Mouse (Mus musculus): ENCODE data around the gene Urb2. TPM values are rescaled to one million over a fixed set of nuclear protein-coding genes. Genes with fewer than 3 reads are reported as not detected.

Urb2 gene
- polyA plus RNA-seq (2015; fragmentation: Nextera tagmentation; extraction: Ambion mirVana): 3.5 and 4.3 TPM in 2 replicates

DNA sequence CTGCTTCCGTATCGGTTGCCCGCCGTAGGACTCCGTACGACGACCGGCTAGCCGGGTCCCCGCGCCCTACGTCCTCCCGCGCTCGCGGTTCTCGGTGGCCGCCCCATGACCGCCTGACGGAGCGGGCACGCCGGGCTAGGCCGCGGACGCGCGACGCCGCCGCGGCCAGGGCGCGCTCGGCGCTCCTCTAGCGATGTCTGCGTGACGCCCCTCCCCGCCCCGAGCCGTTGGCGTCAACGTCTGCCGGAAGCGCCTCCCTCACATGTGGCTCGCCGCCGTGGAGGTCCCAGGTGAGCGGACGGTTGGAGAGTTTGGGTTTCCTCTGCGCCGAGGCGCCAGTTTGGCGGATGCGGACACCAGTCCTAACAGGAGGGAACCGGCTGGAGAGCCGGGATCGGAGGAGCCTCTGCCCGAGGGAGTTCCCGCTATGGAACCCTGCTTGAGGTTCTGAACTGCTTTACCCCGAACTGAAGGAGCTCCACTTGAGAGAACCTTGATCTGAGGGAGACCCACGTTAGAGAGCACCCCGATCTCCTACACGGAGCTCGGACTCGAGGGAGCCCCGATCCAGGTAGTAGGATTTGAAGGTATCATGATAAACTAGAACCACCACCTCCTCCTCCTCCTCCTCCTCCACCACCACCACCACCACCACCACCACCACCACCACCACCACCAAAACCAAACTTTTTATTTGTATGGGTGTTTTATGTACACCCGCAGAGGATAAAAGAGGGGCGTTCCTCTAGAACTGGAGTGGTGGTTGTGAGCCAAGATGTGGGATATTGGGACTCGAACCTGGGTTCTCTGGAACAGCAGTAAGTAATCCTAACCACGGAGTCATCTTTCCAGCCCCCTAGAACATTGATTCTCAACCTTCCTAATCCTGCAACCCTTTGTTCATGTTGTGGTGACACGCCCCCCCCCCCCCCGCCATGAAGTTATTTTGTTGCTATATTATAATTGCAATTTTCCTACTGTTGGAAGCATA is at the start of gene Urb2, which contains the start of gene Taf5l:
Gene Urb2 (plus strand): TSS at position 272 of the 991 bp plus-strand sequence.
Gene Taf5l (minus strand): TSS at position 161 of the 991 bp plus-strand sequence.
- Histone ChIP-seq H3K4me1 (peaks cover 36% of the 10 kb centered on the region), H3K27ac (peak within 1 kb of the TSS; percentile 92), H3K36me3 (peaks cover 20% of the 10 kb centered on the region), H3K9ac (peak within 1 kb of the TSS; percentile 68), H3K9me3 (no peaks in the 10 kb centered on the region), H3K27me3 (no peaks in the 10 kb centered on the region), H3K4me2 (peak within 1 kb of the TSS; percentile 63), H3K4me3 (peak within 1 kb of the TSS; percentile 79)
- under 1% methylated on average over 69 of the region's 74 CpGs for WGBS
- peak; percentile 89 for ATAC-seq (ENCODE audit: borderline replicate concordance, extremely low read depth, low FRiP score, low TSS enrichment)

DNA sequence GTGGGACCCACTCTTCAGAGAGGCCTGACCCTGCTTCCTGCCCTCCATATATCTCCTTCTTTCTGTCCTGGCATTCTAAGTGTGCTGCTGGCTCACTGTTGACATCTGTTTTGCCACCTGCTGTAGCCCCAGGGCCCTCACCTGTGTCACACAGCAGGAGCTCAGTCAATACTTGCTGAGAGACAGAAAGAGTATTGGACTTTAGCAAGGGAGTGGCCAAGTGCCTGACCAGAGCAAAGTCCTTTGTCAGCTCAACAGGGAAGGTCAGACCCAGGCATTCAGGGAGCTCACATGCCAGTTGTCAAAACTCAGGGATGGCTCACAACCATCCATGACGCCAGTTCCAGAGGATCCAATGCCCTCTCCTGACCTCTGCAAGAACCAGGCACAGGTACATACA is 47.8 kb upstream of the Urb2 start:
- Histone ChIP-seq H3K4me1 (peaks cover 2% of the 10 kb centered on the region; the same call in 1 of the 2 replicates), H3K9me3 (no peaks in the 10 kb centered on the region), H3K4me3 (no peak overlapping the region), H3K9ac (no peak overlapping the region), H3K27ac (no peak overlapping the region), H3K27me3 (no peaks in the 10 kb centered on the region), H3K4me2 (no peak overlapping the region), H3K36me3 (no peaks in the 10 kb centered on the region)
- 85% methylated on average over 1 of the region's 1 CpGs for whole genome bisulfite sequencing
- ATAC-seq (ENCODE audit: borderline replicate concordance, extremely low read depth, low FRiP score, low TSS enrichment): no peak

DNA sequence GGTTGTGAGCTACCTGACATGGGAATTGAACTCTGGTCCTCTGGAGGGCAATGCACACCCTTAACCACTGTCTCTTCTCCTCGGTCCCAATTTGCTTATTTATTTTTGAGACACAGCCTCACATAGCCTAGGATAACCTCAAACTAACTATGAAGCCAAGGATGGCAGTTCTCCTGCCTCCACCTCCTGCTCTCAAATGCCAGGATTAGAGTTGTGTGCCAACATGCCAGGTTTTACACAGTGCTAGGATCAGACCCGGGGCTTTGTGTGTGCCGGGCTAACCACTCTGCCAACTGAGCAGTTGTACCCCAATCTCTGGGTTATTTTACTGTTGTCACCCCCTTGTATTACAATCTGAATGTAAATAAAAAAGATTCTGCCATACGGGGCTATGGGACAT is 43.8 kb upstream of the Urb2 start:
- no peak overlapping the region for H3K4me3 ChIP-seq
- H3K9ac ChIP-seq: no peak overlapping the region

DNA sequence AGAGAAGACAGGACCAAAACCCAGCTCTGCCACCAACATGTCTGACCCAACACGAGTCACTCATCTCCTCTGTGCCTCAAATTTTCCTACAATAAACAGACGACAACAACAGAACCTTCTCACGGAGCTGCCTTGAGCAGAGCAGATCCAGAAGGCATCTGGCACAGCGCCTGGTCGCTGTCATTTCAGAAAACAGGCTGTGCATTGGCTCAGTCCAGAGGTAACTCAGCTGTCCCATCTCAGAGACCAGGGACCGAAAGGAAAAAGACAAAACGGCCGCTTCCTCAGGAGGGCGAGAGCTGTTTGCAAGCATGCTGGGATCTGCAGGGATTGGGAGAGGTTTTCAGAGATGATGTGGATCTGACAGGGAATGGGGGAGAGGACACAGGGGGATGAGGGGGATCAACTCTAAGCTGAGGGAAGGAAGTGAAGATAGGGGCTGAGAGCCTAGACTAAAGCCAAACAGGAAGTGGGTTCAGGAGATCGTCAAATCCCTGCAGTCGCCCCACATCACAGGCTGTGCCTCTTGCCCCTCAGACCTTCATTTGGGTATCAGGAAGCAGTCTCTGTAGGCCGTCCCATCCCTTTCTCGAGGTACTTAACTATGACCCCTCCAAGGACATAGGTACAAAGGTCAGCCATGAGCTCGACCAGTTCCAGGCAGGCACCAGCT is 43.0 kb upstream of the Urb2 start:
- Histone ChIP-seq H3K4me1 (peaks cover 18% of the 10 kb centered on the region), H3K9me3 (no peaks in the 10 kb centered on the region), H3K9ac (no peak overlapping the region), H3K36me3 (no peaks in the 10 kb centered on the region), H3K27me3 (no peaks in the 10 kb centered on the region), H3K4me2 (peak overlapping the region; percentile 21), H3K27ac (peak overlapping the region; percentile 78), H3K4me3 (no peak overlapping the region)
- ATAC-seq (ENCODE audit: borderline replicate concordance, extremely low read depth, low FRiP score, low TSS enrichment): no peak
- WGBS: 34% methylated on average over 14 of the region's 14 CpGs

More for the DNA sequence above, 43.8 kb upstream of the Urb2 start:
- no peaks in the 10 kb centered on the region for H3K27me3 ChIP-seq
- peaks cover 18% of the 10 kb centered on the region for H3K4me1 ChIP-seq
- WGBS: 79% methylated on average over 4 of the region's 4 CpGs
- H3K36me3 ChIP-seq: no peaks in the 10 kb centered on the region
- no peaks in the 10 kb centered on the region for H3K9me3 ChIP-seq
- no peak overlapping the region for H3K4me2 ChIP-seq
- H3K27ac ChIP-seq: no peak overlapping the region
- ATAC-seq (ENCODE audit: borderline replicate concordance, extremely low read depth, low FRiP score, low TSS enrichment): no peak

DNA sequence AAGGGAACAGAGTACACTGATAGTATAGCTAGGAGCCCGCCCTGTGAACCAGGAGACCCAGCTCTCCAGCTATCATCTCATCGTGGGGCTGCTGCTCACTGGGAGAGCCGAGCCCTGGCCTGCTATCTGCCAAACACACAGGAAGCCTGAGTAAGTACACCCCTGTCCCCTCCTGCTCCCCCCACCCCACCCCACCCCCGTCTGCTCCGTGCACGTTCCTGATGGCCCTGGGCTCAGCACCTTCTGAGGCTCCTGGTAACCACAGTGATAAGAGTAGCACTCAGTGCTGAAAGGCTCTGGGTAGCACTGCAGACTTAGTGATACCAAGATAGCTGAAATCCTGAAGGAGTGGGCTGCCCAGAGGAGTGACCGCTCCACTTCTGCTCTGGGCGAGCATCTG is 42.4 kb upstream of the Urb2 start:
- ATAC-seq (ENCODE audit: borderline replicate concordance, extremely low read depth, low FRiP score, low TSS enrichment): peak; percentile 4; the same call in 1 of the 2 replicates
- H3K27me3 ChIP-seq: no peaks in the 10 kb centered on the region
- peak overlapping the region; percentile 21; the same call in 1 of the 2 replicates for H3K4me2 ChIP-seq
- H3K9ac ChIP-seq: no peak overlapping the region
- WGBS: 57% methylated on average over 8 of the region's 8 CpGs
- H3K9me3 ChIP-seq: no peaks in the 10 kb centered on the region
- no peak overlapping the region for H3K4me3 ChIP-seq
- no peaks in the 10 kb centered on the region for H3K36me3 ChIP-seq
- H3K4me1 ChIP-seq: peaks cover 18% of the 10 kb centered on the region
- H3K27ac ChIP-seq: peak overlapping the region; percentile 78

DNA sequence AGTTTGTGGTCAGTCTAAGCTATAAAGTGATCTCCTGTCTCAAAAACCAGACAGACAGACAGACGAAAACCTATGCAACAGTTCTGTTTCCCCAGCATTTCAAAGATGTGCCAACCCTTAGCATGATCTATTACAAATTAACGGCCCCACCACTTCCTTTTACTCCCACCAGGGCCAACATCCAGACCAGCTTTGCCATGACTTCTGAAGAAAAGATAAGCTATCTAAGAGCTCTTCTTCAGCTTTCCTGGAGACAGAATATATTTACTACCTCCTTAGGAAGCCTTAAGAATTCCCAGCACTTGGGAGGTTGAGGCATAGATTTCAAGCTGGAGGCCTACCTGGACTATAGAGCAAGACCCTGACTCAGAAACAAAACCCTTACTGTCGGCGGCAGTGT is 41.1 kb upstream of the Urb2 start:
- H3K36me3 ChIP-seq: no peaks in the 10 kb centered on the region
- H3K4me1 ChIP-seq: peaks cover 18% of the 10 kb centered on the region
- H3K27me3 ChIP-seq: no peaks in the 10 kb centered on the region
- no peaks in the 10 kb centered on the region for H3K9me3 ChIP-seq
- WGBS: 67% methylated on average over 4 of the region's 4 CpGs
- no peak overlapping the region for H3K9ac ChIP-seq
- no peak overlapping the region for H3K4me3 ChIP-seq
- H3K4me2 ChIP-seq: no peak overlapping the region
- H3K27ac ChIP-seq: no peak overlapping the region
- no peak for ATAC-seq (ENCODE audit: borderline replicate concordance, extremely low read depth, low FRiP score, low TSS enrichment)

DNA sequence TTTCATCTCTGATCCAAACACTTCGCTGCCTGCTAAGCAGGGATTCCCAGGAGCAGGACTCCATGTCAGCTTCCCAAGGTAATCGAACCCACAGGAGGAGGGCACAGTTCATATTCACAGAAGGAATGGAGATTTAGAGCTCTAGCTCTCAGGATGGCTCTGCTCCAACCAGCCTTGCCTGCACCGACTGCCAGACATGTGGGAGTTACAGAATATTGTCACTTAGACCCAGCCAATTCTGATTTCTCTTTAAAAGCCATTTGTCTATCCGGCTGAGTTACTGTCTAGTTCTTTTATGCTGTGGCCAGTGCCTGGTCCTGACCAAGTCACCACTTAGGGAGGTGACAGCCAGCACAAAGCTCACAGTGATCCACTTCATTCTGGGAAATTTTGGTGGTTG is 39.6 kb upstream of the Urb2 start:
- no peak overlapping the region for H3K27ac ChIP-seq
- H3K9me3 ChIP-seq: no peaks in the 10 kb centered on the region
- peaks cover 18% of the 10 kb centered on the region for H3K4me1 ChIP-seq
- 40% methylated on average over 4 of the region's 4 CpGs for WGBS
- peak overlapping the region; percentile 97 for H3K4me2 ChIP-seq
- no peaks in the 10 kb centered on the region for H3K27me3 ChIP-seq
- ATAC-seq (ENCODE audit: borderline replicate concordance, extremely low read depth, low FRiP score, low TSS enrichment): no peak
- peak overlapping the region; percentile 85 for H3K4me3 ChIP-seq
- no peak overlapping the region for H3K9ac ChIP-seq
- H3K36me3 ChIP-seq: no peaks in the 10 kb centered on the region

DNA sequence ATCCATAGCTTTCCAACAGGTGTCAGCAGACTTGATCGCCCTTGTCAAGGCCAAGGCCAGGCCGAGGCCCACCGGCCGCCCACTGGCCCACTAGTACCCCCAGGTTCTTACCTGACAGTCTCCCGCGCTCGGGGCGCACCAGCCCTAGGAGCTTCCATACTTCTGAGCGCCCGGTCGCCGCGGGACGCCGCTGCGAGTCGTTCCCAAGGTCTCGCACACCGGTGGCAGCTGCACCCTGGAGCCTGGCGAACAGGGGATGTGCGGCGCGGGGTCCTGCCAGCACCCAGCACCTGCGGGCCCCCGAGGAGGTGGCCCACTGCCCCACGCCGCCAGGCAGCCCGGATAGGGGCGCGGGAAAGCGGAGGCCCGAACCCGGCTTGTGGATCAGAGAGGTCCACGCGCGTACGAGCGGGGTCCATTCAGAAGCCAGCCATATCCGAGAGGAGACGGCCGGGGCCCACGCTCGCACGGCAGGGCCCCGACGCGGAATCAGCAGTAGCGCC is 39.0 kb upstream of the Urb2 start:
- H3K4me3 ChIP-seq: peak overlapping the region; percentile 85
- peak overlapping the region; percentile 97 for H3K4me2 ChIP-seq
- peaks cover 18% of the 10 kb centered on the region for H3K4me1 ChIP-seq
- H3K27me3 ChIP-seq: no peaks in the 10 kb centered on the region
- H3K9me3 ChIP-seq: no peaks in the 10 kb centered on the region
- under 1% methylated on average over 48 of the region's 48 CpGs for WGBS
- peak overlapping the region; percentile 92 for H3K27ac ChIP-seq
- H3K9ac ChIP-seq: peak overlapping the region; percentile 78
- H3K36me3 ChIP-seq: no peaks in the 10 kb centered on the region
- ATAC-seq (ENCODE audit: borderline replicate concordance, extremely low read depth, low FRiP score, low TSS enrichment): no peak

DNA sequence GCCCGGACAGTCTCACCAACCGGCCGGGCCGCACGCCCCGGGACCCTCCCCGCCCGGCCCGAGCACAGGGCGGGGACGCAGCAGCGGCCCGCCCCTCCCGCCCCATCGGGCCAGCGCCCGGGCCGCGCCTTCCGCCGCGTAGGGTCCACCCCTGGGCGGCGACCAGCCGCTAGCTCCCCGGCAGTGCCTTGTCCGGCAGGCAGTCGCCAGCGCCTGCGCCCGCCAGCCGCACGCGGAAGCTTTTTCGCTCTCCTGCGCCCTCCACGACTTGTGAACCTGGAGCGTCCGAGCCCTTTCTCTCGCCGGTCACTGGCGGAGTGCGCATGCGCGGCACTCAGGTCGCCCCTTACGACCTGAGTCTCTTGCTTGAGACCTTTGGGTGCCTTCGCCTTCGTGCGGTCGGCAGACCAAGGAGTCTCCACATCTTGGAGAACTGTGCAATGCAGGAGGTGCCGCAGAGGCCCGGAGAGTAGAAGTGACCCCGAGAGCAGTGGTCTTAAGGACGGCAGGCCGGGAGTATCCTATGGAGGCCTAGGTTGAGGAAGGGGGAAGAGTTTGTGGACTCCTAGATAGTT is 38.4 kb upstream of the Urb2 start, which contains the start of gene Abcb10:
Gene Abcb10 (minus strand): TSS at position 297 of the 575 bp plus-strand sequence.
- ATAC-seq (ENCODE audit: borderline replicate concordance, extremely low read depth, low FRiP score, low TSS enrichment): peak; percentile 94
- peak within 1 kb of the TSS; percentile 92 for H3K27ac ChIP-seq
- no peaks in the 10 kb centered on the region for H3K27me3 ChIP-seq
- peak within 1 kb of the TSS; percentile 85 for H3K4me3 ChIP-seq
- H3K36me3 ChIP-seq: no peaks in the 10 kb centered on the region
- peaks cover 18% of the 10 kb centered on the region for H3K4me1 ChIP-seq
- H3K4me2 ChIP-seq: peak within 1 kb of the TSS; percentile 97
- H3K9ac ChIP-seq: peak within 1 kb of the TSS; percentile 78
- WGBS: under 1% methylated on average over 54 of the region's 56 CpGs
- H3K9me3 ChIP-seq: no peaks in the 10 kb centered on the region

DNA sequence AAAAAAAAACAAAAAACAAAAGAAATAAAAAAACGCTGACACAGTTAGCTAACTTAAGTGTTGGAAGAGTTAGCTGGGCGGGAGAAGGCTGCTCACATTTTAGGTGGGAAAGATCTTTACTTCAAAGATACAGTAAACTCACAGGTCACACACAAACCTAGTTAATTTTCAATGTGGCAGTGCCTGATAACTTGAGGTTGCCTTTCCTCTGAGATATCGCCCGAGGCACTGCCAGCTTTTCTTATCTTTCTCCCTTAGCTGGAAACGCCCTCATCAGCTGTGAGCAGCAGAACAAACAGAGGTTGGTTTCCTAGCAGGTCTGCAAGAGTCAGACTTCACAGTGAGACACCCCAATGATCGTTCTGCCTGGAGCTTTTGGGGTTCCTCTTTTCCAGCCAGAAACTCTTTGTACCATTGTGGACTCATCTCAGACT is 32.7 kb upstream of the Urb2 start:
- Histone ChIP-seq H3K27ac (no peak overlapping the region), H3K4me3 (no peak overlapping the region), H3K9me3 (no peaks in the 10 kb centered on the region), H3K9ac (no peak overlapping the region), H3K4me1 (peaks cover 3% of the 10 kb centered on the region; the same call in 1 of the 2 replicates), H3K36me3 (no peaks in the 10 kb centered on the region), H3K27me3 (no peaks in the 10 kb centered on the region), H3K4me2 (no peak overlapping the region)
- 27% methylated on average over 6 of the region's 6 CpGs for WGBS
- no peak for ATAC-seq (ENCODE audit: borderline replicate concordance, extremely low read depth, low FRiP score, low TSS enrichment)

DNA sequence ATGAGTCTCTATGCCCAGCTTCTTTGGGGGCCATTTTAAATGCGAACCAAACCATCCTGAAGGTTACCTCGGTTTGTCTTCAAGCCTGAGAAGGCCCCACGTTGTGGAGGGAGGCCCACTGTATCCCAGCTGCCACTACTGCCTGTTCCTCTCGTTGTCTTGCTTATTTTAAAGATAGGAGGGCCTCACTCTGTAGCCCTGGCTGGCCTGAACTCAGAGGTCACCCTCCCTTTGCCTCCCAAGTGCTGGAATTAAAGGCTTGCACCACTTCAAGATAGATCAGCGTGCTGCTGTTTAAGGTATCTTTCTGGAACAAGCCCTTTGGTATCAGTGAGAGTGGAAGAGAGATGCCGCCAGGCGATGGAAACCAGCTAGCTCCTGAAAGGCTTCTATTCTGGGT is 32.2 kb upstream of the Urb2 start:
- Histone ChIP-seq H3K9me3 (no peaks in the 10 kb centered on the region), H3K27me3 (no peaks in the 10 kb centered on the region), H3K4me2 (no peak overlapping the region), H3K36me3 (no peaks in the 10 kb centered on the region), H3K9ac (no peak overlapping the region), H3K4me3 (no peak overlapping the region), H3K4me1 (peaks cover 3% of the 10 kb centered on the region; the same call in 1 of the 2 replicates), H3K27ac (no peak overlapping the region)
- WGBS: 47% methylated on average over 7 of the region's 7 CpGs
- no peak for ATAC-seq (ENCODE audit: borderline replicate concordance, extremely low read depth, low FRiP score, low TSS enrichment)

Data from lung, embryonic 15.5 days (tissue).